Mouse (Mus musculus): ENCODE measurements around the gene Hoxb7. TPM values are rescaled to one million over a fixed set of nuclear protein-coding genes. Genes with fewer than 3 reads are reported as not detected.

Gene Hoxb7
- polyA plus RNA-seq, 1 experiment: not detected

DNA sequence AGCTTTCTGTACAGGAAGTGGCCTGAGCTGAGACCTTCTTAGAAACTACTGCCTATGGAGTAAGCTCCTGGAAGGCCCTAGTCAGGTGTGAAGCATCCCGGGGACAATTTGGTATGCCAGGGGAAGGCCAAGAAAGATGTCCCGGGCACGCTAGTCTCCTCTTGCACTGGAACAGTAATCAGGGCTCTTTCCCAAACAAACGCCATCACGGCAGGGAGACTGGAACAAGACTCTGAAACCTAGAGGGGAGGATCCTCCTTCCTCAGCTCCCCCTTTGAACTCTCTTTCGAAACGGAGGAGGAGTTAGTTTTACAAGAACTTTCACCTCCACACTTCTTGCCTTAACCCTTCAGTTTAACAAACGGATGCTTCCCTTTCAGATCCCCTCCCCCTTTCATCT lies 45.7 kb downstream of the Hoxb7 start:
- Histone ChIP-seq H3K4me1 (ENCODE audit: control insufficient read depth, insufficient read depth, low read length) (no peaks in the 10 kb centered on the region), H3K4me3 (ENCODE audit: insufficient read depth, low read length) (no peak overlapping the region), H3K27ac (ENCODE audit: insufficient read depth, low read depth, low read length) (no peak overlapping the region)
- TF ChIP-seq CTCF (IDR thresholded peaks at IDR 0.05; ENCODE audit: low read depth, low read length) (no peak), POLR2A (IDR thresholded peaks at IDR 0.05; ENCODE audit: borderline replicate concordance, low read depth, low read length) (no peak)

DNA sequence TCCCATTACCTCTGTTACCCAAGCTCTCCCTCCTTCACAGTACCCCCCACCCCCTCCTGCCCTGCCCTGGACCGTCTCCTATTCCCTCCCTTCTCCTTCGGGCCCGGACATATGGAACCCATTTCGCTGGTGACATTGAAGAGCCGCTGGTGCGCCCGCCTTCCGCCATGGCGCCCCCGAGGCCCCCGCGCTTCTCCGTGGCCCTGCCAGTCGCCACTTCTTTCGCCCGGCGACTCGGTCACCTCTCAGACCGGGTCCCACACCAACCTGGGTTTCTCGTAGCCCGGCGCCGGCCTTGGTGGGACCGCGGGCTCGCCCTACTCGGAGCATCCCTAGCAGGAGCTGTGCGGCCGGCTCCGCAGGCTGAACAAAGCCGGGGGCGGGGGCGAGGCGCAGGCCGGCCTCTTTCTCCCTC lies 46.2 kb downstream of the Hoxb7 start:
- Histone ChIP-seq H3K4me1 (ENCODE audit: control insufficient read depth, insufficient read depth, low read length) (no peaks in the 10 kb centered on the region), H3K27ac (ENCODE audit: insufficient read depth, low read depth, low read length) (no peak overlapping the region), H3K4me3 (ENCODE audit: insufficient read depth, low read length) (no peak overlapping the region)
- no peak for TF ChIP-seq POLR2A (IDR thresholded peaks at IDR 0.05; ENCODE audit: borderline replicate concordance, low read depth, low read length)
- no peak for TF ChIP-seq CTCF (IDR thresholded peaks at IDR 0.05; ENCODE audit: low read depth, low read length)

- no peak overlapping the region for H3K4me3 ChIP-seq (ENCODE audit: insufficient read depth, low read length)
- H3K27ac ChIP-seq (ENCODE audit: insufficient read depth, low read depth, low read length): no peak overlapping the region
Measured at GRCm38 (mm10) chr11:96333241-96334001, 47.0 kb downstream of the Hoxb7 start.

DNA sequence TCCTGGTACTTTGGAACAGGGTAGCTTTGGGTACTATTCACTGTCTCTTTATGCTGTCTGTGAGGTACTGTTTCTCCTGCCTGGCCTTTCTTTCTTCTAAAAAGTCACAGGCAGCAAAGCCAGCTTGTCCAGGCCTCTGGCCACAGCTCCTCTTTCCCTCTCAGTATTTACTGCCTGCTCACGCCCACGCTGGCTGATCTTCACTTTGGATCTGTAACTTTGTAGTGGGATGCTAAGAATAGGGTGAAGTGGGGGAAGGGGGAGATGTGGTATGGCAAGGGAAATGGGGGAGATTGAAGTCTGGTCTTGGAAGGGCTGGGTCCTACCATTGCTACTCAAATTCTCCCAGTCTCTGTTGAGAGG lies 47.6 kb downstream of the Hoxb7 start:
- Histone ChIP-seq H3K27ac (ENCODE audit: insufficient read depth, low read depth, low read length) (no peak overlapping the region), H3K4me1 (ENCODE audit: control insufficient read depth, insufficient read depth, low read length) (no peaks in the 10 kb centered on the region), H3K4me3 (ENCODE audit: insufficient read depth, low read length) (no peak overlapping the region)
- TF ChIP-seq POLR2A (IDR thresholded peaks at IDR 0.05; ENCODE audit: borderline replicate concordance, low read depth, low read length) (no peak), CTCF (IDR thresholded peaks at IDR 0.05; ENCODE audit: low read depth, low read length) (no peak)

More at GRCm38 (mm10) chr11:96333241-96334001, 47.0 kb downstream of the Hoxb7 start:
- H3K4me1 ChIP-seq (ENCODE audit: control insufficient read depth, insufficient read depth, low read length): no peaks in the 10 kb centered on the region
- TF ChIP-seq CTCF (IDR thresholded peaks at IDR 0.05; ENCODE audit: low read depth, low read length) (no peak), POLR2A (IDR thresholded peaks at IDR 0.05; ENCODE audit: borderline replicate concordance, low read depth, low read length) (no peak)

DNA sequence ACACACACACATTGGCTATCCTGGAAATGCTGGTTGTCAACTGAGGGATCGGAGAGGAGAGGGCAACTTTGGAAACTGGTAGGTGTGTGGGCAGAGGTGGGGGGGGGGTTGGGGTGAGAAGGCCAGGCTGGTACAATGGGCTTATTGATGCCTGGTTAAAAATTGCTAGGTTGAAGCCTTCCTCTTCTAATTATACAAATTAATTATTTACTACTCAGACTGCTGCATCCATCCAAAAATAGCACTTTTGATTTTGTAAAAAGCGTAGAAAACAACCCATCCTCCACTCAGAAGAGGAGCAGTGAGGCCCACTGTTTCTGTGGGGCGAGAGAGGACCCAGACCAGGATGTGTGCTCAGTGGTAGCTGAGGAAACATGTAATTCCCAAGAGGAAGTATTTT lies 48.6 kb downstream of the Hoxb7 start:
- Histone ChIP-seq H3K4me1 (ENCODE audit: control insufficient read depth, insufficient read depth, low read length) (no peaks in the 10 kb centered on the region), H3K27ac (ENCODE audit: insufficient read depth, low read depth, low read length) (no peak overlapping the region), H3K4me3 (ENCODE audit: insufficient read depth, low read length) (no peak overlapping the region)
- TF ChIP-seq CTCF (IDR thresholded peaks at IDR 0.05; ENCODE audit: low read depth, low read length): no peak
- no peak for TF ChIP-seq POLR2A (IDR thresholded peaks at IDR 0.05; ENCODE audit: borderline replicate concordance, low read depth, low read length)

GRCm38 (mm10) chr11:96336597-96336996 lies 50.2 kb downstream of the Hoxb7 start:
- H3K4me3 ChIP-seq (ENCODE audit: insufficient read depth, low read length): no peak overlapping the region
- no peaks in the 10 kb centered on the region for H3K4me1 ChIP-seq (ENCODE audit: control insufficient read depth, insufficient read depth, low read length)
- TF ChIP-seq POLR2A (IDR thresholded peaks at IDR 0.05; ENCODE audit: borderline replicate concordance, low read depth, low read length) (no peak), CTCF (IDR thresholded peaks at IDR 0.05; ENCODE audit: low read depth, low read length) (no peak)
- no peak overlapping the region for H3K27ac ChIP-seq (ENCODE audit: insufficient read depth, low read depth, low read length)

DNA sequence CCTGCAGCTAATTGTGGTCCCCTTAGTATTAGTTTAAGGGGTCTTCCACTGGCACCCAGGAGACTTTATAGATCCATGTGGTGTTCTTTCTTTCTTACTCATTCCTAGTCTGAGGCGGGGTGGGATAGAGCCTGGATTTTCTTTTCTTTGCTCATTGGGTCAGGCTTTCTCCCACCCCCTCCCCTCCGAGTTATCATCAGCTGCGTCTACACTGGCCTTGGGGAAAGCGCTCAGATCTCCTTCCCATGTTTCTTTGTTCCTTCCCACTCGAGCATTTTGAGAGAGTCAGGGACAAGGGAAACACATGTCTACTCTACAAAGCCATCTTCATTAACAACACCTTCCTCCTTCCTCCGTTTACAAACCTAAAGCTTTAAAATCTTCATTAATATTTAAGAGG lies 50.6 kb downstream of the Hoxb7 start:
- Histone ChIP-seq H3K4me1 (ENCODE audit: control insufficient read depth, insufficient read depth, low read length) (no peaks in the 10 kb centered on the region), H3K27ac (ENCODE audit: insufficient read depth, low read depth, low read length) (no peak overlapping the region), H3K4me3 (ENCODE audit: insufficient read depth, low read length) (no peak overlapping the region)
- no peak for TF ChIP-seq CTCF (IDR thresholded peaks at IDR 0.05; ENCODE audit: low read depth, low read length)
- TF ChIP-seq POLR2A (IDR thresholded peaks at IDR 0.05; ENCODE audit: borderline replicate concordance, low read depth, low read length): no peak

DNA sequence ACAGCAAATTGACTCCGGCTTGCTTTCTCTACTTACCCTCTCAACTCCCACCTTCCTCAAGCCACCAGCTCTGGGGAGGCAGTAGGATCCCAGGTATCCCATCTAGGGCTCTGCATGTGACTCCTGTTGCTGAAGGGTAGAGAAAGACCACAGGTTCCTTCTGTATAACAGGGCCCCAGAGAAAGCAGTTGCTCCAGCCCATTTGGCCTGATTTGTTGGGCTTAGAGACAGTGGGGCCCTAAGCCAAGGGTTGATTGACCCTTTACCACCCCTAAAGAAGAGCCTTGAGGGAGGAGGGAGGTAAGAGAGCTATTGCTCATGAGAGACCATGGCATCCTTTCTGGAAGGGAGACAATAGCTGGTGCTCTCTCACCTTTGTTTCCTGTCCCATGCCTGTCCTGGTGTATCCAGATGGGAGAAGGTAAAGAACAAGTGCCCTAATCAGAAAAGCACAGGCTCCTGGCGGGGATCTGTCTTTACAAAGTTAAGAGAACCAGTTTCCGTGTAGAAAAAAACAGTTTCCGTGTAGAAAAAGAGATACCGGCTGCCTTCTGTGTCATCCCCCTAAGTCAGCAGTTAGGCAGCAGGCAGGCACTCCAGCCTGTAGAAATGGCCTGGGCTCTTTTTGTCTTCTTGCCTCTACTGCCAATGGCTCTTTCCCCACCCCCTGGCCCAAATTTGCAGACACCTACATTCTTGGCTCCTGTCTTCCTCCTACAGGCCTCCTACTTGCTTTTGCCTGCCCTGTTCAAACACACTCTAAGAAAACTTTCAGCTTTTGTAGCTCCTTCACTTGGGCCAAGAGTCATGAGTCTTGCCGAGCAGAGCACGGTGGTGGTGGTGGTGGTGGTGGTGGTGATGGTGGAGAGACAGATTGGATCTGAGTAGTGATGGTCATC lies 52.8 kb downstream of the Hoxb7 start:
- no peak for TF ChIP-seq POLR2A (IDR thresholded peaks at IDR 0.05; ENCODE audit: borderline replicate concordance, low read depth, low read length)
- TF ChIP-seq CTCF (IDR thresholded peaks at IDR 0.05; ENCODE audit: low read depth, low read length): no peak
- H3K4me3 ChIP-seq (ENCODE audit: insufficient read depth, low read length): no peak overlapping the region
- no peaks in the 10 kb centered on the region for H3K4me1 ChIP-seq (ENCODE audit: control insufficient read depth, insufficient read depth, low read length)
- no peak overlapping the region for H3K27ac ChIP-seq (ENCODE audit: insufficient read depth, low read depth, low read length)

Other genes starting within 250 kb of the Hoxb7 start
- gene Ube2z, start 221.2 kb upstream of the Hoxb7 start, polyA plus RNA-seq (2012; ENCODE audit: insufficient read depth, insufficient read length, missing spikeins): 37.6 and 43.6 TPM in 2 replicates
- 101 and 118 TPM in 2 replicates for gene Atp5g1, start 211.0 kb upstream of the Hoxb7 start, polyA plus RNA-seq (2012; ENCODE audit: insufficient read depth, insufficient read length, missing spikeins)
- not detected in 2 replicates for gene Calcoco2, start 174.7 kb upstream of the Hoxb7 start, polyA plus RNA-seq (2012; ENCODE audit: insufficient read depth, insufficient read length, missing spikeins)
- gene Ttll6, start 152.8 kb upstream of the Hoxb7 start, polyA plus RNA-seq (2012; ENCODE audit: insufficient read depth, insufficient read length, missing spikeins): not detected in 2 replicates
- gene Hoxb13, start 92.3 kb upstream of the Hoxb7 start, polyA plus RNA-seq (2012; ENCODE audit: insufficient read depth, insufficient read length, missing spikeins): not detected in 2 replicates
- not detected in 2 replicates for gene Hoxb9, start 15.2 kb upstream of the Hoxb7 start, polyA plus RNA-seq (2012; ENCODE audit: insufficient read depth, insufficient read length, missing spikeins)
- not detected in 2 replicates for gene Hoxb8, start 4.7 kb upstream of the Hoxb7 start, polyA plus RNA-seq (2012; ENCODE audit: insufficient read depth, insufficient read length, missing spikeins)
- gene Hoxb6, start 5.9 kb downstream of the Hoxb7 start, polyA plus RNA-seq (2012; ENCODE audit: insufficient read depth, insufficient read length, missing spikeins): not detected in 2 replicates
- gene Hoxb5, start 16.7 kb downstream of the Hoxb7 start, polyA plus RNA-seq (2012; ENCODE audit: insufficient read depth, insufficient read length, missing spikeins): not detected in 2 replicates
- 7.9 and 10.2 TPM in 2 replicates for gene Hoxb4, start 31.6 kb downstream of the Hoxb7 start, polyA plus RNA-seq (2012; ENCODE audit: insufficient read depth, insufficient read length, missing spikeins)
- gene Hoxb3, start 36.7 kb downstream of the Hoxb7 start, polyA plus RNA-seq (2012; ENCODE audit: insufficient read depth, insufficient read length, missing spikeins): 1.0 and 1.6 TPM in 2 replicates
- gene Hoxb2, start 63.9 kb downstream of the Hoxb7 start, polyA plus RNA-seq (2012; ENCODE audit: insufficient read depth, insufficient read length, missing spikeins): 0.25 TPM in 1 of 2 replicates, not detected in the other
- not detected in 2 replicates for gene Hoxb1, start 79.1 kb downstream of the Hoxb7 start, polyA plus RNA-seq (2012; ENCODE audit: insufficient read depth, insufficient read length, missing spikeins)
- not detected in 2 replicates for gene Skap1, start 178.0 kb downstream of the Hoxb7 start, polyA plus RNA-seq (2012; ENCODE audit: insufficient read depth, insufficient read length, missing spikeins)

Data from bone marrow macrophage, adult 2 months (primary cell).